In genomic region chr5:66594881-66595280, GRCm38 (mm10) we compare ENCODE assay signal across 32 mouse cellular contexts. TPM values are rescaled to one million over a fixed set of nuclear protein-coding genes. Genes with fewer than 3 reads are reported as not detected.
DNase-seq lines count a peak whose midpoint lies in the region; ATAC-seq and TF ChIP-seq lines count a peak whose summit lies in the region.
"Had no signal": no experiment of that assay in that cellular context is flagged by ENCODE, and none has a peak within 500 bp of the region (broad histone marks: within the 10 kb centered on the region; RNA-seq: fewer than 3 reads in every experiment).

No protein-coding gene starts in this region.

- no peak overlapping the region for H3K27ac ChIP-seq in heart, embryonic 11.5 days (ENCODE audit: low read depth, low read length)
- no peak overlapping the region for H3K27ac ChIP-seq in testis, adult 2 months (ENCODE audit: control insufficient read depth, insufficient read depth, low read depth, low read length)
- 0 out of 2 replicates have a peak overlapping the region, but pooled peaks have one; percentile 10 for H3K27ac ChIP-seq in limb, embryonic 13.5 days
- H3K27ac ChIP-seq in midbrain, embryonic 16.5 days (ENCODE audit: low read length), result no peak overlapping the region
- H3K27ac ChIP-seq: embryonic facial prominence, embryonic 13.5 days; forebrain, embryonic 15.5 days; gastrocnemius, adult 2 months; hindbrain, embryonic 13.5 days; midbrain, embryonic 13.5 days; neural tube, embryonic 15.5 days had no signal

- TF ChIP-seq POLR2A in testis, adult 2 months (IDR thresholded peaks at IDR 0.05; ENCODE audit: control insufficient read depth, low read depth, low read length), result no peak

- no peaks in the 10 kb centered on the region for H3K9me3 ChIP-seq in heart, embryonic 11.5 days (replicated peaks; ENCODE audit: control insufficient read depth, low read length)
- no peaks in the 10 kb centered on the region for H3K9me3 ChIP-seq in limb, embryonic 13.5 days
- no peaks in the 10 kb centered on the region for H3K9me3 ChIP-seq in midbrain, embryonic 16.5 days (replicated peaks; ENCODE audit: control insufficient read depth, low read length, poor library complexity, severe bottlenecking)
- H3K9me3 ChIP-seq: embryonic facial prominence, embryonic 13.5 days; forebrain, embryonic 10.5 days; forebrain, embryonic 15.5 days; hindbrain, embryonic 13.5 days; midbrain, embryonic 13.5 days; neural tube, embryonic 15.5 days had no signal

- ATAC-seq in heart, embryonic 11.5 days (replicated peaks; ENCODE audit: insufficient number of reproducible peaks, low FRiP score, low TSS enrichment), result no peak
- no peak for ATAC-seq in limb, embryonic 13.5 days (ENCODE audit: low FRiP score, low read depth)
- no peak for ATAC-seq in midbrain, embryonic 16.5 days
- ATAC-seq: forebrain, embryonic 15.5 days; inflammation-experienced regulatory T-cells, adult 6 months; midbrain, embryonic 13.5 days had no signal

- intact Hi-C loops in heart, postnatal 10 days (cut with DNase I), result no loop called here

- H3K4me3 ChIP-seq in heart, embryonic 11.5 days (ENCODE audit: low read depth, low read length), result no peak overlapping the region
- peak overlapping the region; percentile 76 for H3K4me3 ChIP-seq in testis, adult 2 months (ENCODE audit: control insufficient read depth, low read depth, low read length)
- H3K4me3 ChIP-seq in limb, embryonic 13.5 days, result no peak overlapping the region
- H3K4me3 ChIP-seq in midbrain, embryonic 16.5 days (ENCODE audit: low read depth, low read length), result no peak overlapping the region
- H3K4me3 ChIP-seq: embryonic facial prominence, embryonic 13.5 days; forebrain, embryonic 10.5 days; forebrain, embryonic 15.5 days; gastrocnemius, adult 2 months; hindbrain, embryonic 13.5 days; megakaryocyte, embryonic 14.5 days; midbrain, embryonic 13.5 days; neural tube, embryonic 15.5 days had no signal

- no peaks in the 10 kb centered on the region for H3K27me3 ChIP-seq in heart, embryonic 11.5 days (ENCODE audit: control insufficient read depth, insufficient read depth, low read length)
- H3K27me3 ChIP-seq in testis, adult 2 months (ENCODE audit: control insufficient read depth, insufficient read depth, low read length), result no peaks in the 10 kb centered on the region
- no peaks in the 10 kb centered on the region for H3K27me3 ChIP-seq in limb, embryonic 13.5 days
- no peaks in the 10 kb centered on the region for H3K27me3 ChIP-seq in midbrain, embryonic 16.5 days (ENCODE audit: control insufficient read depth, insufficient read depth, low read depth, low read length)
- H3K27me3 ChIP-seq: embryonic facial prominence, embryonic 13.5 days; forebrain, embryonic 15.5 days; hindbrain, embryonic 13.5 days; megakaryocyte, embryonic 14.5 days; midbrain, embryonic 13.5 days; neural tube, embryonic 15.5 days had no signal

- no peak for TF ChIP-seq CTCF in testis, adult 2 months (IDR thresholded peaks at IDR 0.05; ENCODE audit: control insufficient read depth, insufficient read depth, insufficient replicate concordance, low read depth, low read length)

- peak overlapping the region; percentile 11; the same call in 1 of the 2 replicates for H3K4me2 ChIP-seq in heart, embryonic 11.5 days
- H3K4me2 ChIP-seq in limb, embryonic 13.5 days (replicated peaks), result no peak overlapping the region
- H3K4me2 ChIP-seq in midbrain, embryonic 16.5 days (ENCODE audit: low read length), result no peak overlapping the region
- H3K4me2 ChIP-seq: embryonic facial prominence, embryonic 13.5 days; forebrain, embryonic 15.5 days; hindbrain, embryonic 13.5 days; liver, embryonic 11.5 days; midbrain, embryonic 13.5 days; neural tube, embryonic 15.5 days had no signal

- H3K4me1 ChIP-seq in heart, embryonic 11.5 days (ENCODE audit: control insufficient read depth, insufficient read depth, low read length), result peaks cover 9% of the 10 kb centered on the region; the same call in 1 of the 2 replicates
- H3K4me1 ChIP-seq in testis, adult 2 months (ENCODE audit: control insufficient read depth, insufficient read depth, low read length), result peaks cover 3% of the 10 kb centered on the region
- H3K4me1 ChIP-seq in limb, embryonic 13.5 days, result peaks cover 24% of the 10 kb centered on the region
- H3K4me1 ChIP-seq in midbrain, embryonic 16.5 days (ENCODE audit: control insufficient read depth, insufficient read depth, low read length), result 0 out of 2 replicates have a peak, but pooled peaks cover 2% of the 10 kb centered on the region
- H3K4me1 ChIP-seq: forebrain, embryonic 15.5 days; megakaryocyte, embryonic 14.5 days had no signal

- no peak for DNase-seq in heart, postnatal 10 days
- DNase-seq in testis, postnatal 14 days (ENCODE audit: low spot score), result no peak
- DNase-seq in embryo, embryonic 9.5 days (ENCODE audit: extremely low spot score), result no peak
- DNase-seq: adrenal gland, postnatal 14 days; cerebellum, adult 11 months; cerebellum, adult 9-10 months; embryo, embryonic 11 days; gastrocnemius, adult 2 months; gastrocnemius, postnatal 36 days; heart, postnatal 4 days; kidney, adult 9 months; kidney, postnatal 10 days; layer of hippocampus, postnatal 36 days; left cerebral cortex, postnatal 4 days; lung, postnatal 4 days; right cerebral cortex, postnatal 14 days; thymus, adult 2 months; thymus, postnatal 36 days had no signal

- WGBS in heart, embryonic 11.5 days (ENCODE audit: insufficient replicate concordance), result 71% methylated on average over 14 of the region's 14 CpGs
- 86% methylated on average over 14 of the region's 14 CpGs for WGBS in limb, embryonic 13.5 days
- WGBS in midbrain, embryonic 16.5 days, result 81% methylated on average over 14 of the region's 14 CpGs

- no peak overlapping the region for H3K9ac ChIP-seq in heart, embryonic 11.5 days (ENCODE audit: low read depth, low read length)
- H3K9ac ChIP-seq in limb, embryonic 13.5 days, result no peak overlapping the region
- H3K9ac ChIP-seq in midbrain, embryonic 16.5 days (ENCODE audit: low read depth, low read length), result no peak overlapping the region
- H3K9ac ChIP-seq: embryonic facial prominence, embryonic 13.5 days; forebrain, embryonic 15.5 days; hindbrain, embryonic 13.5 days; midbrain, embryonic 13.5 days; neural tube, embryonic 15.5 days had no signal

- no peaks in the 10 kb centered on the region for H3K36me3 ChIP-seq in heart, embryonic 11.5 days (ENCODE audit: control insufficient read depth, insufficient read depth, low read length)
- no peaks in the 10 kb centered on the region for H3K36me3 ChIP-seq in testis, adult 2 months (ENCODE audit: control insufficient read depth, insufficient read depth, low read length)
- H3K36me3 ChIP-seq in limb, embryonic 13.5 days, result no peaks in the 10 kb centered on the region; the same call in none of the 2 replicates
- H3K36me3 ChIP-seq in midbrain, embryonic 16.5 days (ENCODE audit: control insufficient read depth, insufficient read depth, low read length), result no peaks in the 10 kb centered on the region
- H3K36me3 ChIP-seq: embryonic facial prominence, embryonic 13.5 days; forebrain, embryonic 10.5 days; forebrain, embryonic 15.5 days; G1E; hindbrain, embryonic 13.5 days; midbrain, embryonic 13.5 days; neural tube, embryonic 15.5 days had no signal

RNA-seq across cellular contexts. Expression of gene Apbb2, which starts 23.7 kb away (rescaled TPM):
- polyA plus RNA-seq in heart, embryonic 11.5 days (2014; fragmentation: Nextera tagmentation; extraction: Ambion mirVana), result 25.9 and 28.0 TPM in 2 replicates
- 10 to 100 TPM; 67.6 to 69.2 TPM for total RNA-seq in heart, postnatal 10 days (2021)
- 0.73 and 1.2 TPM in 2 replicates for polyA plus RNA-seq in testis, adult 2 months (2012; rRNA removed)
- polyA plus RNA-seq in limb, embryonic 13.5 days (2015; fragmentation: Nextera tagmentation; extraction: Ambion mirVana), result 60.2 and 63.9 TPM in 2 replicates
- polyA plus RNA-seq in midbrain, embryonic 16.5 days (2015; fragmentation: Nextera tagmentation; extraction: Ambion mirVana), result 107 and 108 TPM in 2 replicates
- polyA plus RNA-seq: G1E had no signal

Comparison
In these comparisons a context has a peak if more than half of its experiments do, and no peak if none do; other contexts are left out.
1. RNA of gene Apbb2, which starts 23.7 kb away (polyA plus RNA-seq): 107 to 108 TPM in midbrain, embryonic 16.5 days, 60.2 to 63.9 TPM in limb, embryonic 13.5 days and 25.9 to 28.0 TPM in heart, embryonic 11.5 days; 0.73 to 1.2 TPM in testis, adult 2 months; every median in the first group is over 10 times any median in the second.